Mouse (Mus musculus) heart, embryonic 13.5 days (tissue): ENCODE measurements around the gene Luzp1. TPM values are rescaled to one million over a fixed set of nuclear protein-coding genes. Genes with fewer than 3 reads are reported as not detected.

Experiments used
- ATAC-seq: fragments of 200-750 bp; cut with Nextera tagmentation; 2 replicates; pipeline ENCODE4 v1.8.0; 2017; ENCODE audit warnings: moderate TSS enrichment; ENCODE audit not compliant: insufficient number of reproducible peaks, low FRiP score, low TSS enrichment; ENCODE audit errors: extremely low read depth
- H3K27ac ChIP-seq: fragments of 300-500 bp; sonication (generic); replicated peaks from 2 replicates; pipeline ENCODE4 v1.5.1; 2015; ENCODE audit warnings: moderate library complexity, mild to moderate bottlenecking, inconsistent platforms
- H3K27me3 ChIP-seq: fragments of 300-500 bp; sonication (generic); replicated peaks from 2 replicates; pipeline ENCODE4 v1.6.1; 2015; ENCODE audit warnings: mild to moderate bottlenecking, inconsistent platforms
- H3K36me3 ChIP-seq: fragments of 300-500 bp; sonication (generic); 2 replicates; pipeline ENCODE4 v1.6.1; 2015; ENCODE audit warnings: mild to moderate bottlenecking, inconsistent platforms
- H3K4me1 ChIP-seq: fragments of 300-500 bp; sonication (generic); 2 replicates; pipeline ENCODE4 v1.6.1; 2015; ENCODE audit warnings: inconsistent platforms
- H3K4me2 ChIP-seq: fragments of 300-500 bp; sonication (generic); 2 replicates; pipeline ENCODE4 v1.6.1; 2015; ENCODE audit warnings: inconsistent platforms, mild to moderate bottlenecking, moderate library complexity
- H3K4me3 ChIP-seq: fragments of 300-500 bp; sonication (generic); 2 replicates; pipeline ENCODE4 v1.5.1; 2015; ENCODE audit warnings: moderate library complexity, mild to moderate bottlenecking, inconsistent platforms
- H3K9ac ChIP-seq: fragments of 300-500 bp; sonication (generic); 2 replicates; pipeline ENCODE4 v1.6.1; 2015; ENCODE audit warnings: inconsistent platforms, mild to moderate bottlenecking, moderate library complexity
- H3K9me3 ChIP-seq: fragments of 300-500 bp; sonication (generic); 2 replicates; pipeline ENCODE4 v1.6.1; 2016; ENCODE audit warnings: inconsistent platforms
- WGBS: fragments of 180-500 bp; shearing (Covaris S2); methylation state at CpG from one replicate; pipeline ENCODE4 v1.1.7; 2015; ENCODE audit warnings: mixed read lengths; 5-methylcytosine and 5-hydroxymethylcytosine counted together
- polyA plus RNA-seq: library from polyadenylated mRNA; unstranded; fragments of >200 nt; fragmentation: Nextera tagmentation; extraction: Ambion mirVana; gene quantifications from 2 replicates; pipeline ENCODE4 v1.2.1, GENCODE M21; 2015

The Luzp1 gene
- polyA plus RNA-seq, 1 experiment from 2014 or later, result 89.2 TPM

DNA sequence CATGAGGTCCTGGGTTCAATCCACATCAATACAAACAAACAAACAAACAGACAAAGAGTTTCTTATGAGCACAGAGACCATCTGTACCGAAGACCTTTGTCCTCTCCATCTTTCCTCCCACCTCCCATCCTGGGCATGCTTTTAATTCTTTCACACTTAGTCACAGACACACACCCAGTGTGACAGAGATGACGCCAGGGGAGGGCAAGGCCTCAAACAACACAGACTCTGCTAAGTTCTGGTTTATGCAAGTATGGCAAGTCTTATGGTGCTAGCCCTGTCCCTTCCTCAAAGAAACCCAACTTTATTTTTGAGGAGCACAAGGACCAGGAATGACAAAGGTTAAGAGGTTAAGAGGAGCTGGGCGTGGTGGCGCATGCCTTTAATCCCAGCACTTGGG, 19.3 kb upstream of the Luzp1 start:
- ATAC-seq, result no peak
- no peaks in the 10 kb centered on the region for H3K9me3 ChIP-seq
- H3K27ac ChIP-seq, result no peak overlapping the region
- no peak overlapping the region for H3K4me3 ChIP-seq
- no peaks in the 10 kb centered on the region for H3K27me3 ChIP-seq
- H3K4me1 ChIP-seq, result peaks cover 22% of the 10 kb centered on the region
- no peak overlapping the region for H3K4me2 ChIP-seq
- no peaks in the 10 kb centered on the region for H3K36me3 ChIP-seq
- WGBS, result 66% methylated on average over 4 of the region's 4 CpGs
- H3K9ac ChIP-seq, result no peak overlapping the region

DNA sequence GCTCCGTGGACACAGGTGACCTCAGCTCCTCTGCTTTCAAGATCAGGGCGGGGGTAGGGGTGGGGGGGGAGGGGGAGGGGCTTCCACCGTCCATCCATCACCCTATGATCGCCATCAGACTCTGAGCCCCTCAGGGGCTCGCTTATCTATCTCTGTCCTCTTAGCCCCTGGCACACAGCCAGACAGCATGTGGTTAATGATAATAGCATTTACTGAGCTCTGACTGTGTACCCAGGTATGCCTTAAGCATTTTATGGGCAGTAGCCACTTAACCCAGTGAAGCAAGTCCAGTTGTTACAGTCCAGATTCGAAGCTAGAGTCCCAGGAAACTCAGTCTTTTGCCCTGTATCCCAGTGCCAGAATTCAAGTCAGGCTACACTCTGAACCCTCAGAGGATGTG, 18.0 kb upstream of the Luzp1 start:
- H3K27me3 ChIP-seq, result no peaks in the 10 kb centered on the region
- no peaks in the 10 kb centered on the region for H3K9me3 ChIP-seq
- no peaks in the 10 kb centered on the region for H3K36me3 ChIP-seq
- H3K27ac ChIP-seq, result no peak overlapping the region; the same call in 1 of the 2 replicates
- no peak overlapping the region for H3K4me3 ChIP-seq
- no peak for ATAC-seq
- H3K4me1 ChIP-seq, result peaks cover 24% of the 10 kb centered on the region
- WGBS, result 3% methylated on average over 6 of the region's 6 CpGs
- H3K4me2 ChIP-seq, result 0 out of 2 replicates have a peak overlapping the region, but pooled peaks have one; percentile 6
- H3K9ac ChIP-seq, result no peak overlapping the region

DNA sequence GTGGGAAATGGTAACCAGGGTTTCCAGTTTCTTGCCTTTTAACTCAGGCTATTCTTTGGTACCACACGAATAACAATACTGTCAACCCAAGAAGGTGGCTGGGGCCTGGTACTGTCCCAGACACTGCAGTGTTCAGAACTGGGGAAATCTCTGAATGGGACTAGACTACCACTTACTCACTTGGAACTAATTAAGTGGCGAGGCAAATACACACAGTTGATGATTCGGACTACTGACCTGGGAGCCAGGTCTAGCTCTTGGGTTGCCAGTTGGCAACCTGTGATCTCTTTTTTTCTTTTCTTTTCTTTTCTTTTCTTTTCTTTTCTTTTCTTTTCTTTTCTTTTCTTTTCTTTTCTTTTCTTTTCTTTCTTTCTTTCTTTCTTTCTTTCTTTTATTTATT, 17.3 kb upstream of the Luzp1 start:
- WGBS, result 82% methylated on average over 3 of the region's 3 CpGs
- no peak for ATAC-seq

DNA sequence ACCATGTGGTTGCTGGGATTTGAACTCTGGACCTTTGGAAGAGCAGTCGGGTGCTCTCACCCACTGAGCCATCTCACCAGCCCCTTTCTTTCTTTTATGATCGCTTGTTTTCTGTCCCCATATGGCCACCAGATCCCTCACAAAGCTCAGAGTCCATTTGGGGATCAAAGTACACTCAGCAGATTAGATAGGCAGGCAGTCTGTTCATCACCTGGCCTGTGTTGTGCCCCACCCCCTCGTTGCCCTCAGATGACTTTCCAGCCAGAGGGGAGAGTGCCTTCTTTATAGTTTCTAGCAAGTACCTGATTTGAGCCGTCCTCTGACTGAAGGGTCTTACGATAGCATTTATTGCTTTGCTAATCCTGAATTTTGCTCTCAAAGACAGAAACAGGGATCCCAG, 16.8 kb upstream of the Luzp1 start:
- 40% methylated on average over 5 of the region's 5 CpGs for WGBS
- Histone ChIP-seq H3K4me1 (peaks cover 27% of the 10 kb centered on the region), H3K4me3 (no peak overlapping the region), H3K27ac (no peak overlapping the region), H3K27me3 (no peaks in the 10 kb centered on the region), H3K9me3 (no peaks in the 10 kb centered on the region), H3K9ac (no peak overlapping the region), H3K4me2 (no peak overlapping the region), H3K36me3 (no peaks in the 10 kb centered on the region)
- no peak for ATAC-seq

More for the DNA sequence above, 17.3 kb upstream of the Luzp1 start:
- Histone ChIP-seq H3K27me3 (no peaks in the 10 kb centered on the region), H3K9ac (no peak overlapping the region), H3K4me2 (no peak overlapping the region), H3K4me1 (peaks cover 27% of the 10 kb centered on the region), H3K36me3 (no peaks in the 10 kb centered on the region), H3K9me3 (no peaks in the 10 kb centered on the region), H3K4me3 (no peak overlapping the region), H3K27ac (no peak overlapping the region)

DNA sequence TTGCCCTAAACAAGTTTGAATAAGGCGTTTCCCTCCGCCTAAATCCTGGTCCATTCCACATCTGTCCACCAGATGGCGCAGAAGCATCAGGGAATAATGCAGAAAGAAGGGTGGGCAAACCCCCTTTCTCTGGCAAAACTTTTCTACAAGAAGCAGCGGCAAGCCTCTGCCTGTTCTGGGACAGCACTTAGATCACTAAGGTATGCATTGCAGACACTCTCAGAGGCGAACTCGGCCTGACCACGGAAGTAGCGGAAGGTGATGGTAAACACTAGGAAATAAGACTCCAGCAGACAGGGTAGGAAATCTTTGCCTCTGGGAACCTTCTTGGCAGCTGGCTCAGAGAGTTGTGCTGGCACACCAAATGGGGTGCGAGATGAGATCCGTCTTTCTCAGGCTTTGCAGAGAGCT, 14.7 kb upstream of the Luzp1 start:
- Histone ChIP-seq H3K27ac (no peak overlapping the region), H3K4me1 (peaks cover 27% of the 10 kb centered on the region), H3K9me3 (no peaks in the 10 kb centered on the region), H3K4me3 (peak overlapping the region; percentile 35), H3K9ac (peak overlapping the region; percentile 45), H3K4me2 (peak overlapping the region; percentile 66), H3K36me3 (no peaks in the 10 kb centered on the region), H3K27me3 (no peaks in the 10 kb centered on the region)
- WGBS, result 1% methylated on average over 10 of the region's 10 CpGs
- ATAC-seq, result no peak

DNA sequence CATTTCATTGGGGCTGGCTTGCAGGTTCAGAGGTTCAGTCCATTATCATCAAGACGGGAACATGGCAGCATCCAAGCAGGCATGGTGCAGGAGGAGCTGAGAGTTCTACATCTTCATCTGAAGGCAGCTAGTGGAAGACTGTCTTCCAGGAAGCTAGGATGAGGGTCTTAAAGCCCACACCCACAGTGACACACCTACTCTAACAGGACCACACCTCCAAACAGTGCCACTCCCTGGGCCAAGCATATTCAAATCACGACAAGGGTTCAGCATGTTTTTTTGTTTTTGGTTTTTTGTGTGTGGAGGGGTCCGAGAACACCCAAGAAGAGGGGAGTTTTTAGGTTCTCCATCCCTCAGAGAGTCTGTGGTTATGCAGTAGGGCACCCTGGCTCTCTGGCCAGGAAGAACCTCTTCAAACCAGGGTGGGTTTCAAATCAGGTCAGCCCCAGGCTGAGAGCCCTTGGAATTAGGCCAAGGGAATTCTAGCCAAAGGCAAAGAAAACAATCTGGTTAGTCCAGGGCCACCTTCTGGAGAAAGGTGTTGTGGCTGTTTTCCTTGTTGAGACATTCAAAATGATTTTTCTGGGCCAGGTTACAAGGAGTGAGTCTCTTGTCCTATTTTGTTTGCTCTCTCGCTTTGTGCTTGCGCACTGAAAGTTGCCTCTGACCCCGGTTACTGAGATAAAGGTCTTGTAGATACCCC, 12.9 kb upstream of the Luzp1 start:
- H3K4me2 ChIP-seq, result no peak overlapping the region
- H3K9ac ChIP-seq, result no peak overlapping the region
- ATAC-seq, result no peak
- H3K36me3 ChIP-seq, result no peaks in the 10 kb centered on the region
- 83% methylated on average over 6 of the region's 6 CpGs for WGBS
- H3K9me3 ChIP-seq, result no peaks in the 10 kb centered on the region
- peaks cover 18% of the 10 kb centered on the region for H3K4me1 ChIP-seq
- H3K27ac ChIP-seq, result no peak overlapping the region
- peaks cover 8% of the 10 kb centered on the region; the same call in 1 of the 2 replicates for H3K27me3 ChIP-seq
- H3K4me3 ChIP-seq, result no peak overlapping the region

DNA sequence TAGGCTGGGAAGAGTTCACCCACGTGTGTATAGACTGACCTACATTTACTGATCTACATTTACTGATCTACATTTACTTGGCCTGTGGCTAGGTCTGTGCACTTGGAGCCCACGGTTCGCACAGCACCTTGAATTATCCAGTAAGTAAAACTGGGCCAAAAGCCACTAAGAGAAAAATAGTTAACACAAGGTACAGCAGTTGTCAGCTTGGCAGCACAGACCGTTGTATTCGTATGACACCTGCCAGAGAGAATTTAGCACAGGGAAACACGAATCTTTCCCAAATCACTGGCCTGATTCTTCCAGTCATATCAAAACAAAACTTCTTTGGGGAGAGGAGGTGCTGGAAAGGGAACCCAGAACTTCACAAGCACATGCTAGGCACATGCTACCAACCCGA, 11.3 kb upstream of the Luzp1 start:
- WGBS, result 78% methylated on average over 7 of the region's 7 CpGs
- Histone ChIP-seq H3K9me3 (no peaks in the 10 kb centered on the region), H3K9ac (no peak overlapping the region), H3K4me3 (no peak overlapping the region), H3K27ac (no peak overlapping the region), H3K27me3 (peaks cover 12% of the 10 kb centered on the region), H3K36me3 (no peaks in the 10 kb centered on the region), H3K4me2 (no peak overlapping the region), H3K4me1 (peaks cover 24% of the 10 kb centered on the region)
- ATAC-seq, result no peak

DNA sequence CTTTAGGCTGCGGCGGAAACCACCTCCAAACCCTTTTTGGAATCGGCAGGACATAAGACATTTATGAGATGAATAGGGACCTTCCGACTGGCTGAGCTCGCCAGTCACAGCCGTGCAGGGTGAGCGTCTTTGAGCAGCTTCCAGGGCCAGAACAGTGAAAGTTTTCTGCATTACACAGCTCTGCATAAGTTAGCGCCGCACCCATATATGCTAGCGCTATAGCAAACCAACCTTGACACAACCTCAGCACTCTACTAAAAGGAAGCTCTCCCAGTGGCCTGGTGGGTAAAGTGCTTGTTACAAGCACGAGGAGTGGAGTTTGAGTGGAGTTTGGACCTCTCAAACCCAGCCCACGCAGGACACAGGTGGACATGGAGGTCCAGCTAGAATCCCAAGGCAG, 10.4 kb upstream of the Luzp1 start:
- 78% methylated on average over 12 of the region's 12 CpGs for WGBS
- H3K4me2 ChIP-seq, result no peak overlapping the region
- peaks cover 19% of the 10 kb centered on the region for H3K27me3 ChIP-seq
- no peaks in the 10 kb centered on the region for H3K9me3 ChIP-seq
- H3K9ac ChIP-seq, result no peak overlapping the region
- no peak overlapping the region for H3K27ac ChIP-seq
- no peak for ATAC-seq
- no peaks in the 10 kb centered on the region for H3K36me3 ChIP-seq
- H3K4me3 ChIP-seq, result no peak overlapping the region
- peaks cover 32% of the 10 kb centered on the region for H3K4me1 ChIP-seq

DNA sequence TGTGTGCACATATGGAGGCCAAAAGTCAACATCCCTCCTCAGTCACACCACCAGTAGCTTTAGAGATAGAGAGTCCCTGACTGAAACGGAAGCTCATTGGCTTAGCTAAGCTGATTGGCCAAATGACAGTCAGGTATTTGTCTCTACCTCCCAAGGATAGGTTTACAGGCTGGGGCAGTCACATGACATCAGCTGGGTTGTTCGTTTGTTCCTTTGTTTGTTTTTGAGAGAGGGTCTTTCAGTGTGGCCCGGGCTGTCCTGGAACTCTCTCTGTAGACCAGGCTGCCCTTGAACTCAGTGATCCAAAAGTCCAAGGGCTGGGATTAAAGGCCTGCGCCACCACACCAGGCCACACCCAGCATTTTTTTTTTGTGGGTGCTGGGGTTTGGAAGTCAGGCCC, 8.4 kb upstream of the Luzp1 start:
- ATAC-seq, result no peak
- H3K36me3 ChIP-seq, result no peaks in the 10 kb centered on the region
- H3K27me3 ChIP-seq, result peaks cover 23% of the 10 kb centered on the region
- WGBS, result 48% methylated on average over 4 of the region's 4 CpGs
- no peak overlapping the region for H3K4me3 ChIP-seq
- no peak overlapping the region for H3K27ac ChIP-seq
- no peaks in the 10 kb centered on the region for H3K9me3 ChIP-seq
- peaks cover 39% of the 10 kb centered on the region for H3K4me1 ChIP-seq
- H3K4me2 ChIP-seq, result peak overlapping the region; percentile 92
- H3K9ac ChIP-seq, result no peak overlapping the region

DNA sequence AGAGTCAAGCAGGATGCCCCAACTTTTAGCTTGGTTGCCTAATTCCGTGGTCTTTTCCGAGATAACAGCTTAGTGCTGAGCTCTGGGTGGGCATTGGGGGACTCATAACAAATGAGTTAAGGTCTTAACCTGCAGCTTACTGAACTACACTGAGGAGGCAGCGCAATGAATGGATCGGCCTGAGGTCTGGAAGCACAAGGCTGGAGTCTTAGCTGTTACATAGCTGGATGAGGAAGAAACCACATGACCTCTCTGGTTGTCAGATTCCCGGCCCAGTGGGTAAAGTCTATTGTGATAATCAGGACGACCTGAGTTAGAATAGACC, 7.8 kb upstream of the Luzp1 start:
- no peak for ATAC-seq
- Histone ChIP-seq H3K9ac (peak overlapping the region; percentile 81), H3K4me1 (peaks cover 42% of the 10 kb centered on the region), H3K27me3 (peaks cover 23% of the 10 kb centered on the region), H3K9me3 (no peaks in the 10 kb centered on the region), H3K27ac (peak overlapping the region; percentile 85; the same call in 1 of the 2 replicates), H3K36me3 (no peaks in the 10 kb centered on the region), H3K4me3 (peak overlapping the region; percentile 67), H3K4me2 (peak overlapping the region; percentile 92)
- WGBS, result 17% methylated on average over 6 of the region's 6 CpGs

DNA sequence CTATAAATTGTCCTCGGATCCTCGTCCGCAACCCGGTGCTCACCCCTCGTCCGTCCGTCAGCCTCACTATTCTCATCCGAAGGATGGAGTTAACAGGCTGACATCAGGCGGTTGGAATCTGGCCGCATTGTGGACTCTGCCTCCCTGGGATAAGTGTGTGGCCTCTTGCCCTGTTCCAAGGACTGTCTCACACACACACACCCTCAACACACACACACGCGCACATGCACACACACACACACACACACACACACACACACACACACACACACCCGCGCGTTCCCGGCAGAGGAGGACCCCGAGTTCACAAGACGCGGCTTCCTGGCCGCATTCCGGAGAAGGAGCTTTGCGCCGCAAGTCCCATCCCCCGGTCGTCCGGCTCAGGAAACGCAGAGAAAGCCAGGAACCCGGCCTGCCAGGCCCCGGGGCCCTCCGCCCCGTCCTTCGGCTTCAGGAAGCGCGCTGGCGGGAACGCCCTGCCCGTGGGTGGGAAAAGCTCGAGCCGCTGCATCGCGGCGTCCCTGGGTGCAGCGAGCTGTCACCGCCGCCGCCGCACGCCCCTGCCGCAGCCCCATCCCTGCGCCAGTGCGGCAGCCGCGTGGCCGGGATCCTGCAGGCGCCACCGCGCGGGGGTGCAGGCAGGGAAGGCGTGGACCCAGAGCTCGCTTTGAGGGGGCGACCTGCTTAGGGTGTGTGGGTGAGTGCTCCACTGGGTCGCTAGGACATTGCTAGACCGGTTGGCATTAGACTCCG, 7.3 kb upstream of the Luzp1 start, which contains the start of gene 6030445D17Rik:
Gene 6030445D17Rik, plus strand, starts transcription at position 165 of the 753 bp plus-strand sequence.
- Histone ChIP-seq H3K9me3 (no peaks in the 10 kb centered on the region), H3K27ac (peak within 1 kb of the TSS; percentile 85), H3K4me1 (peaks cover 40% of the 10 kb centered on the region), H3K27me3 (peaks cover 23% of the 10 kb centered on the region), H3K4me3 (peak within 1 kb of the TSS; percentile 67), H3K9ac (peak within 1 kb of the TSS; percentile 81), H3K4me2 (peak within 1 kb of the TSS; percentile 92), H3K36me3 (no peaks in the 10 kb centered on the region)
- peak; percentile 65 for ATAC-seq
- WGBS, result under 1% methylated on average over 59 of the region's 64 CpGs

DNA sequence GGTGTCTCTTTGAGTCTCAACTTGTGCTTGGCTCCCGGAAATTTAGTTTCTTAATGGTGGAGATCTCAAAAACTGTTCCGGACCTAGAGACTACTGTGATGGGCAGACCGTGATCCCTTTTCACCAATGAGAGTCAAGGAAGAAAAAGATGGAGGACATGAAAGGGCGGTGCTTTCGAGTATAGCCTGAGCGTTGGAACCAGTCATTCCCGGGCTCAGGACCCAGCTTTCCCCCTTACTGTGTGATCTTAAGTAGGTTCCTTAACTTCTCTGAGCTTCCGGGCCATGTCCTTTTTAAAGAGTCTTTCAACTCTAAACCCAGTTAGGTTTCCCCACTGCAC, 6.8 kb upstream of the Luzp1 start:
- no peaks in the 10 kb centered on the region for H3K9me3 ChIP-seq
- H3K36me3 ChIP-seq, result no peaks in the 10 kb centered on the region
- peaks cover 40% of the 10 kb centered on the region for H3K4me1 ChIP-seq
- H3K27ac ChIP-seq, result peak overlapping the region; percentile 85
- peak overlapping the region; percentile 81 for H3K9ac ChIP-seq
- under 1% methylated on average over 8 of the region's 8 CpGs for WGBS
- H3K27me3 ChIP-seq, result peaks cover 23% of the 10 kb centered on the region
- H3K4me3 ChIP-seq, result peak overlapping the region; percentile 67
- H3K4me2 ChIP-seq, result peak overlapping the region; percentile 92
- ATAC-seq, result no peak
